Mouse (Mus musculus) intestine, embryonic 16.5 days (tissue): ENCODE data around the gene Frmd8. TPM values are rescaled to one million over a fixed set of nuclear protein-coding genes. Genes with fewer than 3 reads are reported as not detected.
A peak's percentile ranks its signal among the peaks of the same experiment; 100 is the strongest.

Experiments
- ATAC-seq: fragments of 200-750 bp; cut with Nextera tagmentation; 2 replicates; pipeline ENCODE4 v1.8.0; 2017; ENCODE audit warnings: moderate TSS enrichment, moderate library complexity
- H3K27ac ChIP-seq: fragments of 300-500 bp; sonication (generic); 2 replicates; pipeline ENCODE4 v1.5.1; 2014; ENCODE audit warnings: mild to moderate bottlenecking, low read length
- H3K27me3 ChIP-seq: fragments of 300-500 bp; sonication (generic); replicated peaks from 2 replicates; pipeline ENCODE4 v1.6.1; 2014; ENCODE audit warnings: low read length, control low read depth, mixed read lengths; ENCODE audit not compliant: control insufficient read depth, insufficient read depth
- H3K36me3 ChIP-seq: fragments of 300-500 bp; sonication (generic); 2 replicates; pipeline ENCODE4 v1.6.1; 2014; ENCODE audit warnings: low read length, control low read depth; ENCODE audit not compliant: control insufficient read depth, insufficient read depth
- H3K4me1 ChIP-seq: fragments of 300-500 bp; sonication (generic); 2 replicates; pipeline ENCODE4 v1.6.1; 2014; ENCODE audit warnings: low read length, control low read depth, mixed read lengths; ENCODE audit not compliant: control insufficient read depth, insufficient read depth
- H3K4me2 ChIP-seq: fragments of 300-500 bp; sonication (generic); 2 replicates; pipeline ENCODE4 v1.6.1; 2014; ENCODE audit warnings: low read depth, low read length, control low read depth
- H3K4me3 ChIP-seq: fragments of 300-500 bp; sonication (generic); 2 replicates; pipeline ENCODE4 v1.5.1; 2014; ENCODE audit warnings: mild to moderate bottlenecking, low read length
- H3K9ac ChIP-seq: fragments of 300-500 bp; sonication (generic); 2 replicates; pipeline ENCODE4 v1.6.1; 2014; ENCODE audit warnings: low read depth, low read length
- H3K9me3 ChIP-seq: fragments of 300-500 bp; sonication (generic); 2 replicates; pipeline ENCODE4 v1.6.1; 2016; ENCODE audit warnings: low read length, control low read depth; ENCODE audit not compliant: control insufficient read depth
- WGBS: fragments of 180-500 bp; shearing (Covaris S2); extraction: QIAGEN DNeasy Blood & Tissue Kit; methylation state at CpG from one replicate; pipeline ENCODE4 v1.1.7; 2014; 5-methylcytosine and 5-hydroxymethylcytosine counted together
- polyA plus RNA-seq: library from polyadenylated mRNA; unstranded; fragments of >200 nt; fragmentation: Nextera tagmentation; extraction: Ambion mirVana; gene quantifications from 2 replicates; pipeline ENCODE4 v1.2.1, GENCODE M21; 2015

Gene Frmd8
- polyA plus RNA-seq, 1 experiment from 2014 or later, result 31.1 TPM

GRCm38 (mm10) chr19:5878362-5878722 is 3.3 kb upstream of the Frmd8 start:
- peak; percentile 11 for ATAC-seq
- H3K4me1 ChIP-seq, result peaks cover 31% of the 10 kb centered on the region
- H3K27me3 ChIP-seq, result no peaks in the 10 kb centered on the region
- WGBS, result 58% methylated on average over 7 of the region's 7 CpGs
- no peaks in the 10 kb centered on the region for H3K36me3 ChIP-seq
- peak overlapping the region; percentile 49 for H3K9ac ChIP-seq
- H3K4me3 ChIP-seq, result 0 out of 2 replicates have a peak overlapping the region, but pooled peaks have one; percentile 7
- peak overlapping the region; percentile 73; the same call in 1 of the 2 replicates for H3K27ac ChIP-seq
- 0 out of 2 replicates have a peak overlapping the region, but pooled peaks have one; percentile 14 for H3K4me2 ChIP-seq
- no peaks in the 10 kb centered on the region for H3K9me3 ChIP-seq

- H3K9me3 ChIP-seq, result no peaks in the 10 kb centered on the region
- no peaks in the 10 kb centered on the region for H3K27me3 ChIP-seq
- H3K4me2 ChIP-seq, result peak within 1 kb of the TSS; percentile 27
- WGBS, result 43% methylated on average over 15 of the region's 15 CpGs
- no peaks in the 10 kb centered on the region for H3K36me3 ChIP-seq
- peak within 1 kb of the TSS; percentile 7; the same call in 1 of the 2 replicates for H3K4me3 ChIP-seq
- H3K27ac ChIP-seq, result peak within 1 kb of the TSS; percentile 73
- peaks cover 31% of the 10 kb centered on the region for H3K4me1 ChIP-seq
- ATAC-seq, result peak; percentile 52
- peak within 1 kb of the TSS; percentile 49 for H3K9ac ChIP-seq
These were observed 2.7 kb upstream of the Frmd8 start, which contains the start of gene Slc25a45 for GRCm38 (mm10) chr19:5877618-5878361. Gene Slc25a45 (plus strand): TSS chr19:5877808.

GRCm38 (mm10) chr19:5874391-5874968 is 594 bp downstream of the Frmd8 start:
- H3K4me3 ChIP-seq, result peak overlapping the region; percentile 81
- no peak for ATAC-seq
- H3K27ac ChIP-seq, result no peak overlapping the region
- H3K36me3 ChIP-seq, result no peaks in the 10 kb centered on the region
- 7% methylated on average over 13 of the region's 13 CpGs for WGBS
- H3K4me2 ChIP-seq, result peak overlapping the region; percentile 91
- no peaks in the 10 kb centered on the region for H3K27me3 ChIP-seq
- H3K9ac ChIP-seq, result peak overlapping the region; percentile 90
- no peaks in the 10 kb centered on the region for H3K9me3 ChIP-seq
- peaks cover 38% of the 10 kb centered on the region for H3K4me1 ChIP-seq

GRCm38 (mm10) chr19:5872931-5873556 is 2.0 kb downstream of the Frmd8 start:
- H3K9ac ChIP-seq, result no peak overlapping the region
- no peak for ATAC-seq
- 80% methylated on average over 19 of the region's 19 CpGs for WGBS
- peaks cover 33% of the 10 kb centered on the region for H3K4me1 ChIP-seq
- no peaks in the 10 kb centered on the region for H3K9me3 ChIP-seq
- no peak overlapping the region for H3K4me2 ChIP-seq
- no peak overlapping the region for H3K4me3 ChIP-seq
- H3K27me3 ChIP-seq, result no peaks in the 10 kb centered on the region
- no peak overlapping the region for H3K27ac ChIP-seq
- H3K36me3 ChIP-seq, result no peaks in the 10 kb centered on the region

GRCm38 (mm10) chr19:5872528-5872927 is 2.5 kb downstream of the Frmd8 start:
- Histone ChIP-seq H3K4me3 (no peak overlapping the region), H3K4me1 (peaks cover 34% of the 10 kb centered on the region), H3K27me3 (no peaks in the 10 kb centered on the region), H3K4me2 (no peak overlapping the region), H3K9ac (no peak overlapping the region), H3K36me3 (no peaks in the 10 kb centered on the region), H3K27ac (no peak overlapping the region), H3K9me3 (no peaks in the 10 kb centered on the region)
- ATAC-seq, result no peak
- 86% methylated on average over 4 of the region's 4 CpGs for WGBS

GRCm38 (mm10) chr19:5871683-5872082 is 3.4 kb downstream of the Frmd8 start:
- H3K27me3 ChIP-seq, result no peaks in the 10 kb centered on the region
- no peak for ATAC-seq
- peak overlapping the region; percentile 31; the same call in 1 of the 2 replicates for H3K4me2 ChIP-seq
- H3K4me1 ChIP-seq, result peaks cover 34% of the 10 kb centered on the region
- H3K9me3 ChIP-seq, result no peaks in the 10 kb centered on the region
- peak overlapping the region; percentile 56; the same call in 1 of the 2 replicates for H3K9ac ChIP-seq
- H3K4me3 ChIP-seq, result no peak overlapping the region
- peak overlapping the region; percentile 54; the same call in 1 of the 2 replicates for H3K27ac ChIP-seq
- 0 out of 2 replicates have a peak, but pooled peaks cover 3% of the 10 kb centered on the region for H3K36me3 ChIP-seq
- 38% methylated on average over 6 of the region's 6 CpGs for WGBS

- Histone ChIP-seq H3K9me3 (no peaks in the 10 kb centered on the region), H3K27me3 (no peaks in the 10 kb centered on the region), H3K4me2 (peak overlapping the region; percentile 31; the same call in 1 of the 2 replicates), H3K4me1 (peaks cover 34% of the 10 kb centered on the region), H3K4me3 (no peak overlapping the region), H3K36me3 (0 out of 2 replicates have a peak, but pooled peaks cover 3% of the 10 kb centered on the region), H3K27ac (peak overlapping the region; percentile 54), H3K9ac (peak overlapping the region; percentile 56)
- 9% methylated on average over 7 of the region's 7 CpGs for WGBS
- ATAC-seq, result peak; percentile 39
These were observed 3.8 kb downstream of the Frmd8 start for GRCm38 (mm10) chr19:5871273-5871672.

- Histone ChIP-seq H3K9ac (no peak overlapping the region), H3K9me3 (no peaks in the 10 kb centered on the region), H3K36me3 (peaks cover 16% of the 10 kb centered on the region), H3K27me3 (no peaks in the 10 kb centered on the region), H3K4me2 (no peak overlapping the region), H3K4me3 (no peak overlapping the region), H3K27ac (peak overlapping the region; percentile 52; the same call in 1 of the 2 replicates), H3K4me1 (peaks cover 19% of the 10 kb centered on the region)
- ATAC-seq, result peak; percentile 82
- 73% methylated on average over 6 of the region's 6 CpGs for WGBS
These were observed 7.0 kb downstream of the Frmd8 start for GRCm38 (mm10) chr19:5868096-5868495.
